Mouse (Mus musculus): Measurements from ENCODE around the gene Bloc1s5. TPM values are rescaled to one million over a fixed set of nuclear protein-coding genes. Genes with fewer than 3 reads are reported as not detected.

The Bloc1s5 gene
- total RNA-seq, 2 experiments from 2014 or later, result 20.0 to 25.0 TPM

- no peak for DNase-seq
These were observed 69.7 kb downstream of the Bloc1s5 start for GRCm38 (mm10) chr13:38565245-38565644.

- DNase-seq, result no peak
These were observed 80.3 kb downstream of the Bloc1s5 start for GRCm38 (mm10) chr13:38554611-38555010.

GRCm38 (mm10) chr13:38554210-38554609 lies 80.7 kb downstream of the Bloc1s5 start:
- DNase-seq, result no peak

GRCm38 (mm10) chr13:38548681-38549080 lies 86.2 kb downstream of the Bloc1s5 start:
- no peak for DNase-seq

GRCm38 (mm10) chr13:38547717-38548116 lies 87.2 kb downstream of the Bloc1s5 start:
- DNase-seq, result no peak

GRCm38 (mm10) chr13:38546754-38547153 lies 88.2 kb downstream of the Bloc1s5 start:
- no peak for DNase-seq

GRCm38 (mm10) chr13:38545460-38545859 lies 89.4 kb downstream of the Bloc1s5 start:
- peak; percentile 50 for DNase-seq

GRCm38 (mm10) chr13:38544769-38545445 lies 90.0 kb downstream of the Bloc1s5 start:
- no peak for DNase-seq

- DNase-seq, result no peak
These were observed 91.3 kb downstream of the Bloc1s5 start for GRCm38 (mm10) chr13:38543455-38544125.

Other genes with a start within 250 kb of the Bloc1s5 start
- 100 to 1,000 TPM; 147 to 152 TPM for gene Txndc5, start 106.3 kb downstream of the Bloc1s5 start, total RNA-seq (2021)
- gene Eef1e1, start 23.9 kb upstream of the Bloc1s5 start, total RNA-seq (2021), result 10 to 100 TPM; 24.9 to 33.8 TPM